Mouse (Mus musculus): ENCODE results near the gene C77080.
"Not testable (repeated sequence)": the region's sequence is repeated elsewhere in the genome, so short reads cannot be mapped to it uniquely, and the experiment has no call there.

Gene C77080

GRCm38 (mm10) chr4:129236236-129236813 is 24.9 kb downstream of the C77080 start:
- DNase-seq: no peak

GRCm38 (mm10) chr4:129235147-129235546 is 26.1 kb downstream of the C77080 start:
- no peak for DNase-seq

DNA sequence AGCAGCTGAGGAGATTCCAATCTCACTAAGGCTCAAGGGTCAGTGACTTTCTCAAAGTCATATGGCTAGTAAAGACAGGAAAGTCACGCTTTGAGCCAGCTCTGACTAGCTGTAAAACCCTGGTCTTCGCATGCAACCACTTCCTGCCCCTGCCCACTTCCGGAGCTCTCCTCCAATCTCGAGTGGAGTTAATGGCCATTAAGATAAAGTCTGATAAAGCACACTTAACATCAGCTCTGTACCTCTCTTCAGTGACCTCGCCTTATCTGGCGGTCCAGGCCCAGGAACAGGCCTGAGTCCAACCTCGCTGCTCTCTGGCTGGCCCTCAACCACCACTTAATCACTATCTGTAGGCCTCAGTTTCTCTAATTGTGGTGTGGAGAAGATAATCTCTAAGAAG is 26.7 kb downstream of the C77080 start:
- DNase-seq: no peak

DNA sequence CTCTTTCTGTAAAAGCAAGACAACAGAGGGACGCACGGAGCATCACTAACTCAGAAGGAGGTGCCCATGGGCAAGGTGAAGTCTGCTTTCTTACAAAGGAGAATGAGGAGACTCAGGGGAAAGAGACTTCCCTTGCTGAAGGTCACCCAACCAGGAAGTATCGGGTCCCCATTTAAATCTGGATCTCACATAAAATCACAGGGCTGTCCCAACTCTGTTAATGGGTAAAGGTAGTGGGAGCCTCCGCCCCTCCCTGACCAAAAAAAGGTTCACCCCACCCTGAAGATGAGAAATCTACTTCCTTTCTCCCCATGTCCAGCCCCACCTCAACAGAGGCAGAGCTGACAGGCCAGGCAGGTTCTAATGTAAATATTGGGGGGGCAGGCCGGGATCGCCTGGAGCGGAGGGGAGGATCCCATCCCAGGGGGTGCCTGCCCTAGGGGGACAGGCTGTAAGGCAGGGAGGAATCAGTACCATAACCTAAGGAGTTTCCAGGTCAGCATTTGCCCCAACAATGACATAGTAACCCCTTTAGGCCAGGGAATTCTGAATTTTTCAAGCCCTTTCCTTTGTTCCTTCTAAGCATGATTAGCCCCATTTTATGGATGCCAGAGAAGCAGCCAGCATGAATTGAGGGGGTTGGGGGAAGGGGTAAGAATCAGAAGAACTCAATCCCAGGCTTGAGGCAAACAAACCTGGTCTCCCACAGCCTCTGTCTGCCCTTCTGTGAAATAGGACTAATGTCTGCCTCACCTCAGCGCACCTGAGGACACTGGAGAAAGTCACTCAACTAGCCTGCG is 28.4 kb downstream of the C77080 start:
- DNase-seq: no peak

DNA sequence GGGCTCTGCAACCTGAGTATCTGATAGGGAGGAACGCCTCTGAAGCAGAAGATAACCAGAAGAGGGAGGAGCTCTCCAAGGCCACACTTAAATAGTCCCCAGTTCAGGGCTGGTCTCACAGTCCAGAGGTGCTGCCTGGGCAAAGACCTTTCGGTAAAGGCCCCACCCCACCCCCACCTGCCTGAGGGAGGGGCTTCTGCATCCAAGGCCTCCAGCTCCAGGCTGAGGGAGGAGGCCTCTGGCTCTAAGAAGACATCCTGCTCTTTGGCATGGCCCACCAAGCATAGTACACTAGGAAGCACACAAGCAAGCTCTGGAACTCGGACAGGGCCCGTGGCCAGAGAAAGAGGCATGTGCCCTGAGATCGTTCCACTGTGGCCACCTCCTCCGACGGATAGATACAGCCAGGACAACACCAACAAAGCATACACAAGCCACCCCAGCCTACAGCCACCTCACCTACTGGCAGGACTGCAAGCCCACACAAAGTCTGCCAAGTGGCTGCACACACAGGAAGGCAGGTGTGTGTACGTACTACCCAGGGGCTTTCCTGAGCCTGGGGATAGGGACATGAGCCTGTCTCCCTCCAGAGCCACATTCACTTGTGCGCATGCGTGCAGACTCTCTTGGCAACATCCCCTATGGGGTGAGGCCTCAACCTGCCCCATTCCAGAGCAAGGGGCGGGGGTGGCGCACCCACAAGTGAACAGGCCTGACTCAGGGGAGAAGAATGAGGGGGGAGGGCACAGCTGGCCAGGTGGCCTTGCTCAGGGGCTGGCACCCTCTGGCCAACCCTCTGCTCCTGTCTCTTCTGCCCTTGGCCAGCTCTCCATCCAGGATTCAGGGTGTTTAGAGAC is 29.4 kb downstream of the C77080 start:
- no peak for DNase-seq

- DNase-seq: no peak
Measured at GRCm38 (mm10) chr4:129230926-129231325, 30.3 kb downstream of the C77080 start.

GRCm38 (mm10) chr4:129227985-129228381 is 33.2 kb downstream of the C77080 start:
- no peak for DNase-seq

DNA sequence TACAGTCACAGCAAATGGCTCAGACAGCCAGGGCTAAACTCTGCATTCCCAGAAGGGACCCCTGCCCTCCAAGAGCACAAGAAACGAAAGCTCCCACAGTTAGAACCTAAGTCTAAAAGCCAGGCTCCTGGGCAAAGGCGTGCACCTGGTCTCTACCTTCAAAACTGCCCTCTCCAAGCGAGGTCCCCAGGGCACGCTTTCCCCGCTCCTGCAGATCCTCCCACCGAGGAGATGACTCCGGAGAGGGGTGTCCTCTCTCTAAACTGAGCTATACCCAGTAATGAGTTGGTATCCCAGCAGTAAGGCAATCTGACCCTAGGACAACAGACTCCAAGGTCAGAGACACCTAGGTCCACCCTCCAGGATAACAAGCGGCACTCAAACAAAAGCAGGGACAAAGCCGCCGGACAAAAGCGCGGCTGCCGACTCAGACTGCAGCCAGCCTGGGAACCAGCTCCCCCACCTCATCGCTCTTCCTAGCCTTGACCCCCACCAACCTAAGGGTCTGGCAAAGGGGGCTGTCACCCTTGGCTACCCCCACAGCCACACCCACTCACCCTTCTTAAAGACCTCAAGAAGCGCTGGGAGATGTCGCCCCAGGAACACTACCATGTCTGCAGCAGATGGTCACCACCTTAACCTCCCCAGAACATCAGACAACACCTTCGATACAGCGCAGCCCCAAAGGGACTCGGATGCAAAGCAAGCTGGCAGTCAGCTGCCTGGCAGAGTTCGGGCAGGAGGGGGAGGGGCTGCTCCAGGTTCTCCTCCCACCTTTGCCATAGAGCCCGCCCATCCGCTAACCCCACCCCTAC is 33.8 kb downstream of the C77080 start:
- DNase-seq: no peak

- no peak for DNase-seq
Measured at GRCm38 (mm10) chr4:129226441-129226963, 34.7 kb downstream of the C77080 start.

GRCm38 (mm10) chr4:129225315-129225714 is 35.9 kb downstream of the C77080 start:
- no peak for DNase-seq

DNA sequence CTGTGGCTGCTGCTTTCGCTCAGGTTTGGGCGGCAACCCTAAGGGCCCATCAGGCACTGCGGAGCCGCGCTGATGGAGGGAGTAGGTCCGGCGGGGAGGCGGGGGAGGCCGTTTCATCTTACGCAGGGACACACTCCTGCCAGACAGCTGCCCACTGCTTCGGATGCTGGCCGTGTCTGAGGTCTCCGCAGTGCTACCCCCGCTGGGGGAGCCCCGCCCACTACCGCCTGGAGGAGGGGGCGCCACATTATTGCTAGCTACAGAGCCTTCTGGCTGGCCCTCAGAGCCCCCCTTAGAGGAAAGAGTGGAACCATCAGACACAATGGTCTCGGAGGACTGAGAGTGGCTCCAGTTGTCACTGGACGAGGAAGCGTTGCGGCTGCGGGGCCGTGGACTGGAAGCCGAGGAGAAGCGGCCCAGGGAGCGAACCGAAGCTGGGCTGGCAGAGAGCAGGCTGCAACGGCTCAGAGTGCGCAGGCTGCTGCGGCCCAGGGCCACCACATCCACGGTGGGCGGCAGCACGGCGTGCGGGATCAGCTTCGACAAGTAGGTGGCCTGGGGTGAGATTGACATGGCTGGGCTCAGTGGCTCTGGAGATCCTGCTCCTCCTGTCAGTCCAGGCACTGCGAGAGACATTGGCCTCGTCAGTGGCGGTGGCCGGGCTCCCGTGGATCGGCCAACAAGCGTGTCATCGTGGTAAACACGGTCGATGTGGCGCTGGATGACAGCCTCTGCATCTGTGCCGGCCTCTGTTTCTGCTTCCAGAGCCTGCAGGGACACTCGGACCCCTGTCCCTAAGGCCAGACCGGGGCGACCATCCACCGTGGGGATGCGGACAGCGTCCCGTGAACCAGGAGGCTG is 37.6 kb downstream of the C77080 start:
- no peak for DNase-seq

DNA sequence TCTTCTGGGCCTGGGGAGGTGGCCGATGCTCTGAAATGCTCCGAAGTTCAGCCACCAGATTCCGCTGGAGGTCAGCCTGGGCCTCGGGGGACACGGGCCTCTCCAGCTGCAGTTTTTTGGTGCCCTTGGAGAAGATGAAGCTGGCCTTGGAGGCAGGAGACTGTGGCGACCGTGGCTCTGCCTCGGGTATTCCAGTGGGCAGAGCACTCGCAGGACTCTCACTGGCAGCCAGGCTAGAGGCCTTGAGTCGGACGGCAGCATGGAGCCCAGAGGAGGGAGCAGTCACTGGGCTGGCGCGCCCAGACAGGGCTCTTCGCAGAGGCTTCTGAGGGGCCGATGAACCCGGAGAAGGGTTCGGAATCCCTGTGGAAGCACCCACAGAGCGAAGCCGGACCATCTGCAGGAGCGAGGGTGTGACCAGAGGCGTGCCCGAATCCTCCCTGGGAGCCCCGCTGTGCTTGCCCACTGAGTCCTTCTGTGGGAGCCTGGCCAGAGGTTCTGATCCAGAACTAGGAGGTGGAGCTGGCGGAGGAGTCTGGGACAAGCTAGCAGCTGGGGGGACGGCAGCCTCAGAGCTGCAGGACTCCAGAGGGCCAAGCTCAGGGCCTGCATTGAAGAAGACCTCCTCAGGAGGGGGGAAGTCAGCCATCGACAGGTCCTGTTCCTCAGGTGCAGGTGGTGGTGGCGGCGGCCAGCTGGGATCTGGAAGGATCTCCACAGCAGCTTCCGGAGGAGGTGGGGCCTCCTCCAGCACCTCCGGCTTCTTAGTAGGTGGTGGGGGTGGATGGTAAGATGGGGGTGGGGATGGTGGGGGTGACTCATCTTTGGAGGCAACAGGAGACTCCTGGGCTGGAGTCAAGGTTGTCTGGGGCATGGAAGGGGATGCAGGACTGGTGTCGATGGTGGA is 38.9 kb downstream of the C77080 start:
- no peak for DNase-seq

- DNase-seq: no peak
Measured at GRCm38 (mm10) chr4:129221097-129222010, 39.9 kb downstream of the C77080 start.

DNA sequence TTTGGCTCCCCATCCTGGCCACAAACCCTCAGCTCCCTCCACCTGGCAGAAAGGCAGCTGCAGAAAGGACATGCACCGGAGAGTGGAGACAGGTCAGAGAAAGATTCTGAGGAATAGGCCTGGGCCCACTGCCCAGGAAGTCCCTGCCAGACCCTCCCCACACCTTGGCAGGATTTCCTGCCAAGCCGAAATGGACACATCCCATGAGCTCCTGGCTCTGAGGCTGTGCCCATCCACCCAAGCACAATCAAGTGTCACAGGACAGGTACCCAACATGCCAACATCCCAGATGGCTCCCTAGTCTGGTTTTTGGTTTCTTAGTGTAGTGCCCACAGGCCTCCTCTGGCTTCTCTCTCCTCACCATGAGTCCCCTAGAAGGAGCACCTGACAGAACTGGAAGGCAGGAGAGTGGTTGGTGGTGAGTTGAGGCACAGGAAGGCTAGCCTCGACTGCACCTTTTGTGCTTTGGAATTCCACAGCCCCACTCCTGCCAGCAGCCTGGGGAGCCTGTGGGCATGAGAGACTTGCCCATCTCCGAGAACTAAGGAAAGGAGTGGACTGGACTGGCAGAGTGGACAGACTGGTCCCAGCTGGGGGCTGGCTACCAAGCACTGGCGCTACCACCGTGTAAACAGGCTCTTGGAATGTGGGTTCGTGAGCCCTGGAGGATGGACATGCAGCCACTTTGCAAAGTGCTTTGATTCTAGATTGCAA is 40.7 kb downstream of the C77080 start:
- DNase-seq: no peak

DNA sequence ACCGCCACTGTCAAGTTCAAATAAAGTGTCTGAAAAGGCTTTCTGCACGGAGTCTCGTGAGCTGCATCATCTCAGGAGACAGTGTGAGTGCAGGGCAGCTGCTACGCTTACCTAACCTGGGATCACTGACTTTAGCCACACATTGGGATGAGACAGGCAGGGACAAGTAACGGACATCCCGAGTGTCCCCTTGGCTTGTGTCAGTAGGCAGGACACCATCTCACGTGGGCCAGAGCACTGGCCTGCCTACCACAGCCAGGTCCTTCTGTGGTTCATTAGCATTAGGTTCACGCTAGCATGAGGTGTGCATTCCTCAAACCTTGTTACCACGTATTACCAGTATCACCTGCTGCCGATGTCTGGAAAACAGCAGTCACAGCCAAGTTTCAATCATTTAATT is 42.0 kb downstream of the C77080 start:
- no peak for DNase-seq

GRCm38 (mm10) chr4:129218569-129219175 is 42.5 kb downstream of the C77080 start:
- DNase-seq: no peak

GRCm38 (mm10) chr4:129212486-129212885 is 48.7 kb downstream of the C77080 start:
- DNase-seq: not testable (repeated sequence)

- no peak for DNase-seq
Measured at GRCm38 (mm10) chr4:129211461-129211860, 49.7 kb downstream of the C77080 start.

All from right cerebral cortex, postnatal 4 days (tissue).